Mouse (Mus musculus): ENCODE data around the gene Rab25. TPM values are rescaled to one million over a fixed set of nuclear protein-coding genes. Genes with fewer than 3 reads are reported as not detected.

Rab25 gene
- total and polyA plus RNA-seq, 3 experiments, result 2.2 TPM; not detected in 2

- Histone ChIP-seq H3K36me3 (ENCODE audit: control insufficient read depth, insufficient read depth, low read length) (no peaks in the 10 kb centered on the region), H3K4me3 (no peak overlapping the region), H3K27ac (peak overlapping the region; percentile 78), H3K27me3 (ENCODE audit: control insufficient read depth, insufficient read depth, low read length) (no peaks in the 10 kb centered on the region), H3K4me1 (ENCODE audit: control insufficient read depth, insufficient read depth, low read length) (no peaks in the 10 kb centered on the region), H3K79me2 (replicated peaks; ENCODE audit: control insufficient read depth, insufficient read depth, low read length) (no peaks in the 10 kb centered on the region), H3K9ac (ENCODE audit: low read depth, low read length) (no peak overlapping the region)
- TF ChIP-seq EP300 (IDR thresholded peaks at IDR 0.05; ENCODE audit: insufficient read depth, low read depth, low read length) (0 out of 2 replicates have a peak, but pooled peaks have one; percentile 41), POLR2A (IDR thresholded peaks at IDR 0.05; ENCODE audit: insufficient read depth, low read depth, low read length) (no peak)
- peak in 1 of 2 experiments; percentile 56 for DNase-seq
- intact Hi-C loops (cut with DNase I), result no loop called here
- WGBS, result 67% methylated on average over 3 of the region's 3 CpGs
Observed at GRCm38 (mm10) chr3:88566116-88566515, 18.0 kb upstream of the Rab25 start.

- no peaks in the 10 kb centered on the region for H3K36me3 ChIP-seq (ENCODE audit: control insufficient read depth, insufficient read depth, low read length)
- TF ChIP-seq POLR2A (IDR thresholded peaks at IDR 0.05; ENCODE audit: insufficient read depth, low read depth, low read length) (no peak), CTCF (IDR thresholded peaks at IDR 0.05) (no peak), EP300 (IDR thresholded peaks at IDR 0.05; ENCODE audit: insufficient read depth, low read depth, low read length) (no peak)
- H3K27me3 ChIP-seq (ENCODE audit: control insufficient read depth, insufficient read depth, low read length), result no peaks in the 10 kb centered on the region
- no peak overlapping the region for H3K4me3 ChIP-seq
- intact Hi-C loops (cut with DNase I), result no loop called here
- H3K9ac ChIP-seq (ENCODE audit: low read depth, low read length), result no peak overlapping the region
- H3K4me1 ChIP-seq (ENCODE audit: control insufficient read depth, insufficient read depth, low read length), result no peaks in the 10 kb centered on the region
- DNase-seq, result no peak
- no peaks in the 10 kb centered on the region for H3K79me2 ChIP-seq (replicated peaks; ENCODE audit: control insufficient read depth, insufficient read depth, low read length)
- 73% methylated on average over 7 of the region's 7 CpGs for WGBS
- H3K27ac ChIP-seq, result no peak overlapping the region
Observed at GRCm38 (mm10) chr3:88563966-88564365, 15.9 kb upstream of the Rab25 start.

GRCm38 (mm10) chr3:88563442-88563841 is 15.3 kb upstream of the Rab25 start:
- no peak overlapping the region for H3K27ac ChIP-seq
- H3K4me3 ChIP-seq, result no peak overlapping the region
- DNase-seq, result no peak
- no peaks in the 10 kb centered on the region for H3K79me2 ChIP-seq (replicated peaks; ENCODE audit: control insufficient read depth, insufficient read depth, low read length)
- H3K36me3 ChIP-seq (ENCODE audit: control insufficient read depth, insufficient read depth, low read length), result no peaks in the 10 kb centered on the region
- no peaks in the 10 kb centered on the region for H3K4me1 ChIP-seq (ENCODE audit: control insufficient read depth, insufficient read depth, low read length)
- TF ChIP-seq POLR2A (IDR thresholded peaks at IDR 0.05; ENCODE audit: insufficient read depth, low read depth, low read length) (no peak), EP300 (IDR thresholded peaks at IDR 0.05; ENCODE audit: insufficient read depth, low read depth, low read length) (no peak), CTCF (IDR thresholded peaks at IDR 0.05) (no peak)
- no peaks in the 10 kb centered on the region for H3K27me3 ChIP-seq (ENCODE audit: control insufficient read depth, insufficient read depth, low read length)
- intact Hi-C loops (cut with DNase I), result no loop called here
- H3K9ac ChIP-seq (ENCODE audit: low read depth, low read length), result no peak overlapping the region
- 48% methylated on average over 4 of the region's 4 CpGs for whole genome bisulfite sequencing

GRCm38 (mm10) chr3:88561989-88562388 is 13.9 kb upstream of the Rab25 start:
- intact Hi-C loops (cut with DNase I), result no loop called here
- no peaks in the 10 kb centered on the region for H3K27me3 ChIP-seq (ENCODE audit: control insufficient read depth, insufficient read depth, low read length)
- TF ChIP-seq EP300 (IDR thresholded peaks at IDR 0.05; ENCODE audit: insufficient read depth, low read depth, low read length), result no peak
- TF ChIP-seq CTCF (IDR thresholded peaks at IDR 0.05), result no peak
- no peak for TF ChIP-seq POLR2A (IDR thresholded peaks at IDR 0.05; ENCODE audit: insufficient read depth, low read depth, low read length)
- no peaks in the 10 kb centered on the region for H3K79me2 ChIP-seq (replicated peaks; ENCODE audit: control insufficient read depth, insufficient read depth, low read length)
- H3K4me3 ChIP-seq, result no peak overlapping the region
- H3K27ac ChIP-seq, result no peak overlapping the region
- no peak for DNase-seq
- 70% methylated on average over 4 of the region's 4 CpGs for WGBS
- H3K9ac ChIP-seq (ENCODE audit: low read depth, low read length), result no peak overlapping the region
- H3K36me3 ChIP-seq (ENCODE audit: control insufficient read depth, insufficient read depth, low read length), result no peaks in the 10 kb centered on the region
- no peaks in the 10 kb centered on the region for H3K4me1 ChIP-seq (ENCODE audit: control insufficient read depth, insufficient read depth, low read length)

- Histone ChIP-seq H3K4me1 (ENCODE audit: control insufficient read depth, insufficient read depth, low read length) (no peaks in the 10 kb centered on the region), H3K79me2 (replicated peaks; ENCODE audit: control insufficient read depth, insufficient read depth, low read length) (no peaks in the 10 kb centered on the region), H3K4me3 (no peak overlapping the region), H3K9ac (ENCODE audit: low read depth, low read length) (no peak overlapping the region), H3K36me3 (ENCODE audit: control insufficient read depth, insufficient read depth, low read length) (no peaks in the 10 kb centered on the region), H3K27me3 (ENCODE audit: control insufficient read depth, insufficient read depth, low read length) (no peaks in the 10 kb centered on the region), H3K27ac (no peak overlapping the region)
- TF ChIP-seq CTCF (IDR thresholded peaks at IDR 0.05), result no peak
- no peak for TF ChIP-seq POLR2A (IDR thresholded peaks at IDR 0.05; ENCODE audit: insufficient read depth, low read depth, low read length)
- no peak for TF ChIP-seq EP300 (IDR thresholded peaks at IDR 0.05; ENCODE audit: insufficient read depth, low read depth, low read length)
- DNase-seq, result no peak
- intact Hi-C loops (cut with DNase I), result loop anchor here (10.0 kb wide), 1 partner anchor 615 kb away; the partner anchor contains the start of gene Scamp3
- WGBS, result 95% methylated on average over 9 of the region's 9 CpGs
Observed at GRCm38 (mm10) chr3:88559596-88559995, 11.5 kb upstream of the Rab25 start.

- H3K9ac ChIP-seq (ENCODE audit: low read depth, low read length), result no peak overlapping the region
- TF ChIP-seq CTCF (IDR thresholded peaks at IDR 0.05) (no peak), POLR2A (IDR thresholded peaks at IDR 0.05; ENCODE audit: insufficient read depth, low read depth, low read length) (no peak), EP300 (IDR thresholded peaks at IDR 0.05; ENCODE audit: insufficient read depth, low read depth, low read length) (no peak)
- no peak overlapping the region for H3K27ac ChIP-seq
- intact Hi-C loops (cut with DNase I), result loop anchor here (10.0 kb wide), 1 partner anchor 618 kb away; the partner anchor contains the start of gene Scamp3
- no peak overlapping the region for H3K4me3 ChIP-seq
- no peaks in the 10 kb centered on the region for H3K79me2 ChIP-seq (replicated peaks; ENCODE audit: control insufficient read depth, insufficient read depth, low read length)
- H3K36me3 ChIP-seq (ENCODE audit: control insufficient read depth, insufficient read depth, low read length), result no peaks in the 10 kb centered on the region
- no peak for DNase-seq
- no peaks in the 10 kb centered on the region for H3K27me3 ChIP-seq (ENCODE audit: control insufficient read depth, insufficient read depth, low read length)
- WGBS, result 93% methylated on average over 8 of the region's 8 CpGs
- H3K4me1 ChIP-seq (ENCODE audit: control insufficient read depth, insufficient read depth, low read length), result peaks cover 1% of the 10 kb centered on the region
Observed at GRCm38 (mm10) chr3:88556616-88557015, 8.5 kb upstream of the Rab25 start.

Data from heart, adult 2 months (tissue).